ENCODE assay signal across 19 mouse cellular contexts in genomic region chr1:167788684-167789413, GRCm38 (mm10).
DNase-seq lines count a peak whose midpoint lies in the region; ATAC-seq and TF ChIP-seq lines count a peak whose summit lies in the region.
"Had no signal": no experiment of that assay in that cellular context is flagged by ENCODE, and none has a peak within 500 bp of the region (broad histone marks: within the 10 kb centered on the region; RNA-seq: fewer than 3 reads in every experiment).

No protein-coding gene starts in this region.

- DNase-seq in hindbrain, embryonic 10.5 days (ENCODE audit: low spot score), result peak; percentile 32
- DNase-seq in hindbrain, postnatal 0 days (ENCODE audit: low spot score), result no peak
- no peak for DNase-seq in midbrain, embryonic 10.5 days (ENCODE audit: low spot score)
- peak; percentile 77 for DNase-seq in limb, embryonic 10.5 days (ENCODE audit: low spot score)
- DNase-seq in liver, embryonic 11.5 days (ENCODE audit: low spot score), result no peak
- DNase-seq in cerebellum, adult 2 months, result no peak
- DNase-seq: adrenal gland, postnatal 10 days; B cell, adult 2 months; cerebellum, adult 9-11 months; gastrocnemius, postnatal 25 days; heart, postnatal 4 days; kidney, adult 18-20 months; retina, postnatal 1 day; spleen, adult 18-20 months had no signal

- no peak for ATAC-seq in hindbrain, postnatal 0 days
- ATAC-seq in midbrain, embryonic 16.5 days, result no peak
- peak; percentile 57 for ATAC-seq in neural tube, embryonic 13.5 days (ENCODE audit: low read depth)
- ATAC-seq in liver, embryonic 11.5 days (replicated peaks; ENCODE audit: low FRiP score), result no peak
- ATAC-seq: forebrain, embryonic 16.5 days had no signal

- TF ChIP-seq POLR2A in cerebellum, adult 2 months (IDR thresholded peaks at IDR 0.05; ENCODE audit: borderline replicate concordance, insufficient read depth, low read length), result no peak

- H3K4me3 ChIP-seq in hindbrain, embryonic 10.5 days, result no peak overlapping the region
- no peak overlapping the region for H3K4me3 ChIP-seq in hindbrain, postnatal 0 days (ENCODE audit: low read length)
- H3K4me3 ChIP-seq in midbrain, embryonic 10.5 days, result no peak overlapping the region
- H3K4me3 ChIP-seq in midbrain, embryonic 16.5 days (ENCODE audit: low read depth, low read length), result no peak overlapping the region
- peak overlapping the region; percentile 22; the same call in 1 of the 2 replicates for H3K4me3 ChIP-seq in limb, embryonic 10.5 days
- no peak overlapping the region for H3K4me3 ChIP-seq in neural tube, embryonic 13.5 days
- H3K4me3 ChIP-seq in liver, embryonic 11.5 days (ENCODE audit: low read depth, low read length), result no peak overlapping the region
- H3K4me3 ChIP-seq in cerebellum, adult 2 months (replicated peaks; ENCODE audit: insufficient read depth, low read depth, low read length), result no peak overlapping the region
- H3K4me3 ChIP-seq: embryonic facial prominence, embryonic 15.5 days; heart, embryonic 12.5 days had no signal

- H3K4me1 ChIP-seq in hindbrain, embryonic 10.5 days (replicated peaks), result peaks cover 22% of the 10 kb centered on the region
- no peaks in the 10 kb centered on the region for H3K4me1 ChIP-seq in hindbrain, postnatal 0 days (ENCODE audit: insufficient read depth, low read length)
- H3K4me1 ChIP-seq in midbrain, embryonic 10.5 days, result peaks cover 13% of the 10 kb centered on the region
- no peaks in the 10 kb centered on the region for H3K4me1 ChIP-seq in midbrain, embryonic 16.5 days (ENCODE audit: control insufficient read depth, insufficient read depth, low read length)
- H3K4me1 ChIP-seq in limb, embryonic 10.5 days, result peaks cover 22% of the 10 kb centered on the region
- H3K4me1 ChIP-seq in neural tube, embryonic 13.5 days (replicated peaks), result peaks cover 15% of the 10 kb centered on the region
- H3K4me1 ChIP-seq in liver, embryonic 11.5 days (replicated peaks; ENCODE audit: control insufficient read depth, insufficient read depth, low read length), result no peaks in the 10 kb centered on the region; the same call in none of the 2 replicates
- H3K4me1 ChIP-seq in cerebellum, adult 2 months (ENCODE audit: control insufficient read depth, insufficient read depth, low read length), result no peaks in the 10 kb centered on the region

- no peaks in the 10 kb centered on the region for H3K9me3 ChIP-seq in hindbrain, embryonic 10.5 days
- no peaks in the 10 kb centered on the region for H3K9me3 ChIP-seq in hindbrain, postnatal 0 days (ENCODE audit: low read length)
- H3K9me3 ChIP-seq in midbrain, embryonic 10.5 days (replicated peaks), result no peaks in the 10 kb centered on the region
- no peaks in the 10 kb centered on the region for H3K9me3 ChIP-seq in midbrain, embryonic 16.5 days (replicated peaks; ENCODE audit: control insufficient read depth, low read length, poor library complexity, severe bottlenecking)
- H3K9me3 ChIP-seq in limb, embryonic 10.5 days (replicated peaks), result no peaks in the 10 kb centered on the region
- H3K9me3 ChIP-seq in neural tube, embryonic 13.5 days, result no peaks in the 10 kb centered on the region
- no peaks in the 10 kb centered on the region for H3K9me3 ChIP-seq in liver, embryonic 11.5 days (ENCODE audit: control insufficient read depth, low read length)
- H3K9me3 ChIP-seq: embryonic facial prominence, embryonic 15.5 days; heart, embryonic 12.5 days had no signal

- no peaks in the 10 kb centered on the region for H3K36me3 ChIP-seq in hindbrain, embryonic 10.5 days
- no peaks in the 10 kb centered on the region for H3K36me3 ChIP-seq in hindbrain, postnatal 0 days (ENCODE audit: insufficient read depth, low read length)
- no peaks in the 10 kb centered on the region for H3K36me3 ChIP-seq in midbrain, embryonic 10.5 days
- H3K36me3 ChIP-seq in midbrain, embryonic 16.5 days (ENCODE audit: control insufficient read depth, insufficient read depth, low read length), result no peaks in the 10 kb centered on the region
- H3K36me3 ChIP-seq in limb, embryonic 10.5 days, result no peaks in the 10 kb centered on the region
- no peaks in the 10 kb centered on the region for H3K36me3 ChIP-seq in neural tube, embryonic 13.5 days
- H3K36me3 ChIP-seq in liver, embryonic 11.5 days (ENCODE audit: control insufficient read depth, insufficient read depth, low read length), result no peaks in the 10 kb centered on the region
- H3K36me3 ChIP-seq: embryonic facial prominence, embryonic 15.5 days; heart, embryonic 12.5 days had no signal

- no peak for TF ChIP-seq CTCF in hindbrain, postnatal 0 days (IDR thresholded peaks at IDR 0.05; ENCODE audit: low read depth)
- TF ChIP-seq CTCF in cerebellum, adult 2 months (IDR thresholded peaks at IDR 0.05; ENCODE audit: borderline replicate concordance, insufficient read depth, low read depth, low read length), result no peak

- whole genome bisulfite sequencing in hindbrain, embryonic 10.5 days, result 67% methylated on average over 12 of the region's 12 CpGs
- whole genome bisulfite sequencing in hindbrain, postnatal 0 days, result 61% methylated on average over 12 of the region's 12 CpGs
- WGBS in midbrain, embryonic 10.5 days, result 67% methylated on average over 12 of the region's 12 CpGs
- WGBS in midbrain, embryonic 16.5 days, result 70% methylated on average over 12 of the region's 12 CpGs
- WGBS in limb, embryonic 10.5 days, result 37% methylated on average over 12 of the region's 12 CpGs
- 30% methylated on average over 12 of the region's 12 CpGs for WGBS in neural tube, embryonic 13.5 days
- WGBS in liver, embryonic 11.5 days, result 62% methylated on average over 12 of the region's 12 CpGs
- 66% methylated on average over 12 of the region's 12 CpGs for WGBS in cerebellum, adult 2 months

- H3K27me3 ChIP-seq in hindbrain, embryonic 10.5 days (ENCODE audit: insufficient read depth, poor library complexity, severe bottlenecking), result no peaks in the 10 kb centered on the region
- H3K27me3 ChIP-seq in hindbrain, postnatal 0 days (ENCODE audit: insufficient read depth, low read length), result no peaks in the 10 kb centered on the region
- 0 out of 2 replicates have a peak, but pooled peaks cover 5% of the 10 kb centered on the region for H3K27me3 ChIP-seq in midbrain, embryonic 10.5 days (ENCODE audit: low read depth, poor library complexity, severe bottlenecking)
- H3K27me3 ChIP-seq in midbrain, embryonic 16.5 days (ENCODE audit: control insufficient read depth, insufficient read depth, low read depth, low read length), result no peaks in the 10 kb centered on the region; the same call in 1 of the 2 replicates
- peaks cover 31% of the 10 kb centered on the region; the same call in 1 of the 2 replicates for H3K27me3 ChIP-seq in limb, embryonic 10.5 days (ENCODE audit: low read depth, poor library complexity, severe bottlenecking)
- H3K27me3 ChIP-seq in neural tube, embryonic 13.5 days, result peaks cover 27% of the 10 kb centered on the region
- H3K27me3 ChIP-seq in liver, embryonic 11.5 days (replicated peaks; ENCODE audit: control insufficient read depth, insufficient read depth, low read length), result no peaks in the 10 kb centered on the region
- H3K27me3 ChIP-seq in cerebellum, adult 2 months (ENCODE audit: control insufficient read depth, insufficient read depth, low read length), result no peaks in the 10 kb centered on the region

- no peak overlapping the region for H3K4me2 ChIP-seq in hindbrain, postnatal 0 days (ENCODE audit: low read depth, low read length)
- no peak overlapping the region for H3K4me2 ChIP-seq in midbrain, embryonic 16.5 days (ENCODE audit: low read length)
- H3K4me2 ChIP-seq in neural tube, embryonic 13.5 days, result peak overlapping the region; percentile 29; the same call in 1 of the 2 replicates
- no peak overlapping the region for H3K4me2 ChIP-seq in liver, embryonic 11.5 days
- H3K4me2 ChIP-seq: embryonic facial prominence, embryonic 15.5 days; heart, embryonic 12.5 days had no signal

- H3K27ac ChIP-seq in hindbrain, embryonic 10.5 days, result no peak overlapping the region
- no peak overlapping the region for H3K27ac ChIP-seq in hindbrain, postnatal 0 days
- H3K27ac ChIP-seq in midbrain, embryonic 10.5 days (replicated peaks), result peak overlapping the region; percentile 19; the same call in 1 of the 2 replicates
- H3K27ac ChIP-seq in midbrain, embryonic 16.5 days (ENCODE audit: low read length), result no peak overlapping the region
- H3K27ac ChIP-seq in limb, embryonic 10.5 days, result peak overlapping the region; percentile 77
- H3K27ac ChIP-seq in neural tube, embryonic 13.5 days (replicated peaks), result peak overlapping the region; percentile 54
- no peak overlapping the region for H3K27ac ChIP-seq in liver, embryonic 11.5 days (ENCODE audit: low read depth, low read length)
- no peak overlapping the region for H3K27ac ChIP-seq in cerebellum, adult 2 months (ENCODE audit: insufficient read depth, low read length)
- H3K27ac ChIP-seq: embryonic facial prominence, embryonic 15.5 days had no signal

- no peak overlapping the region for H3K9ac ChIP-seq in hindbrain, postnatal 0 days (replicated peaks; ENCODE audit: low read length)
- H3K9ac ChIP-seq in midbrain, embryonic 16.5 days (ENCODE audit: low read depth, low read length), result no peak overlapping the region
- no peak overlapping the region for H3K9ac ChIP-seq in neural tube, embryonic 13.5 days
- no peak overlapping the region for H3K9ac ChIP-seq in liver, embryonic 11.5 days (ENCODE audit: low read depth, low read length)
- H3K9ac ChIP-seq: embryonic facial prominence, embryonic 15.5 days; heart, embryonic 12.5 days had no signal

Comparison
In these comparisons a context has a peak if more than half of its experiments do, and no peak if none do; other contexts are left out.
1. DNase-seq: peak in hindbrain, embryonic 10.5 days (single experiment) and limb, embryonic 10.5 days (single experiment); none in hindbrain, postnatal 0 days (single experiment), midbrain, embryonic 10.5 days (single experiment), liver, embryonic 11.5 days (single experiment) and cerebellum, adult 2 months (0 of 2).
2. H3K27ac ChIP-seq: peak in midbrain, embryonic 10.5 days (single experiment), limb, embryonic 10.5 days (single experiment) and neural tube, embryonic 13.5 days (single experiment); none in hindbrain, embryonic 10.5 days (single experiment), hindbrain, postnatal 0 days (single experiment), midbrain, embryonic 16.5 days (single experiment), liver, embryonic 11.5 days (single experiment) and cerebellum, adult 2 months (single experiment).